Mouse (Mus musculus): Measurements from ENCODE around the gene Fat3. TPM values are rescaled to one million over a fixed set of nuclear protein-coding genes. Genes with fewer than 3 reads are reported as not detected.

Fat3 gene
- total RNA-seq, 2 experiments from 2014 or later, result 31.5 to 33.1 TPM

DNA sequence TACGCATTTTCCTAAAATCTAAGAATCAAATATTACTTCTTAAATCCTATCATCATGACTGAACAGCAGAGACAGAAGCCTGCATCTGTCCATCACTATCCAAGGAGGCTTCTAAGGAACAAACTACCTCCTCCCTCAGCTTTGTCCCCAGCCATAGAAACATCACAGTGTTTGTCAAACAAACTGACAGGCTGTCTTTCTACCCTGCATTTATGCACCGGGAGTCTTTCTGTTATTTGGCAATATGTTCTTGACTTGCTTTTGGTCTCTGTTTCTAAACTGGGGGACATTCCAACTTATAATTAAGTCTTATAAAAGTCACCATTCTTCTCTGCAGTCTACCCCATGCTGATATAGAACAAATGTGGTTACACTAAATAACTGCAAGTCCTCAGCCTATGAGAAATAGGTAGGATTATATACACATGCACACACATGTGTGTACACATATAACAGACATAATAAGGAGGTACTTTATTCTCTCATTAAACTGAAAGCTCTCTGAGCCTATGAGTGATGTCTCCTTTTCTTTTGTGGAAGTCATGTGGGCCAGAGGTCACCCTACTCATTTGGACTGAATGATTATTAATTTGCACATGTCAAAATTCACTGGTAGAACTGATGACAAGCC, 244.4 kb downstream of the Fat3 start:
- DNase-seq (ENCODE audit: low spot score in 2 of 2), result no peak

DNA sequence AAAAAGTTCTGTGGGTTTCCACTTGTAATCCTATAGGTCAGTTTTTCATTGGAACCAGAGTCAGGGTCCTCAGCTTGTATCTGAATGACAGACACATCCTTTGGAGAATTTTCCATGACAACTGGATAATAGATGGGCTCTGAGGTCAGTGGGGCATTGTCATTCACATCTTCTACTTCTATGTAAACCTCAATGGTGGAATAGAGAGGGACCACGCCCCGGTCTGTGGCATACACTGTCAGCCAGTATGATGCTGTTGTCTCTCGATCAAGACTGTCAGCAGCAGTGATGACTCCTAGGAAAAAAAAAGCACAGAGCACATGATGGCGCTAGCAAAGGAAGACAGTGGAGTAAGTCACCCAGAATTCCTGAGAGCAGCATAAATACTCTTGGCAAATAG, 254.3 kb downstream of the Fat3 start:
- no peak for DNase-seq (ENCODE audit: low spot score in 2 of 2)

DNA sequence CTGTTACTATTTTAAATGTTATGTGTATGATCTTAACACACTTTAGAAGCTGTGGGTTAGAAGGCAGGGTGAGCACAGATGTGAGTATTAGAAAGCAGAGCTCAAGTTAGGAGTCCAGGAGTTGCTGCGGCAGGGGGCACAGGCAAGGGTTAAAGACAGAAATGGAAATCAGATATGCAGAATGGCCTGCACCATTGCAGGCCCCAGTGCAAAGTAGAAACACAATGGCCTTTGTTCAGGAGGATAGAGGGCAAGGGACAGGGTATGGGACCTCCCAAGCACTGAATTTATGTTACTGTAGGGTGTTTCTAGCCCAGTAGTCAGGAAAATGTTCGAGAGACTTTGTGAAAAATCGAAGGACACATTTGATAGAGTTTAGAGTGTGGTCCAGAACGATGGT, 269.5 kb downstream of the Fat3 start:
- DNase-seq (ENCODE audit: low spot score in 2 of 2), result no peak

DNA sequence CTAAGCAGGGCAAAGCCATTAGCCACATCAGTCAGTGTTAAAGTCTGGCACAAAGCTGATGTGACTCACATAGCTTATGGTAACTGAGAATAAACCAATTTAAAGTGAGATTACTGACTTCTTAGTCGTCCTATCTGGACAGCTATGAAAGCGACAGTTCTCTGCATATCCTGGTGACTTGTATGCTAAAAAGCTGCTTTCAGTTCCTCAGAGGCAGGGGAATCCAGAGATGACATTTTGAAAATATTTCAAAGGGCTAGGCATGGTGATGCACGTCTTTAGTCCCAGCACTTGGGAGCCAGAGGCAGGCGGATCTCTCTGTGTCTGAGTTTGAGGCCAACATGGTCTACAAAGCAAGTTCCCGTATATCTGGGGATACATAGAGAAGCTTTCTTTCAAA, 272.2 kb downstream of the Fat3 start:
- no peak for DNase-seq (ENCODE audit: low spot score in 2 of 2)

DNA sequence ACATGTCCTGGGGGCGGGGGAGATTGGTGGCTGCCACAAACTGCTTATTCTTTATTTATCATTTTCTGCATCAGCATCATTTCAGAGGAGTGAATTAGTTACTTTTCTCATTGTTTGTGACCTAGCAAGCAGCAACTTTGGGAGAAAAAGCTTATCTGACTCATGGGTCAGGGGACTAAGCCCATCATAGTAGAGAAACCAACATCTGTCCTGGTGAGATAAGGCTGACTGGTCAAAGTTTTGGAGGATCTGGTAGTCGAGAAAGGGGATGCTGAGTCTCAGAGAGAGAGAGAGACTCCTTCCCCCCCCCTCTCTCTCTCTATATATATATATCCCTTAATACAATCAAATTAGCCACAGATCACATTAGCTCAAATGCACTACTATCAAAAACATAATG, 273.7 kb downstream of the Fat3 start:
- DNase-seq (ENCODE audit: low spot score in 2 of 2), result no peak

DNA sequence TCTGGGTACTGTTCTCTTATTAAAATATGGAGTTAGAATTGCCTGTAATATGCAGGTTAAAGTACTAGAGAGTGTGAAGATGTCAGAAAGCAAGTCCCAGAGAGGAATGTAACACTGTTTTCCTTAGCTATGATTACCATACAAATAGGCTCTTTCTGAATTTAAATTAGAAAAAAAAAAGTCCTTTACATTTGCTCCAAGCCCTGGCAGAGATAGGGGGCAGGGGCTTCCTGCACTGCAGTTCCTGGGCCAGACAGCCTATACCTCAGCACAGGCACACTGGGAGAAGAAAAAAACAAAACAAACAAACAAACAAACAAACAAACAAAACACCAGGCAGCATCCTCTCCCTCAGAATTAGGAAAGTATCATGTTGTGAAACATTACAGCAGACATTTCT, 274.5 kb downstream of the Fat3 start:
- no peak for DNase-seq (ENCODE audit: low spot score in 2 of 2)

GRCm38 (mm10) chr9:16221885-16222284, 279.2 kb downstream of the Fat3 start:
- peak in 1 of 2 experiments; percentile 39 for DNase-seq (ENCODE audit: low spot score in 2 of 2)

DNA sequence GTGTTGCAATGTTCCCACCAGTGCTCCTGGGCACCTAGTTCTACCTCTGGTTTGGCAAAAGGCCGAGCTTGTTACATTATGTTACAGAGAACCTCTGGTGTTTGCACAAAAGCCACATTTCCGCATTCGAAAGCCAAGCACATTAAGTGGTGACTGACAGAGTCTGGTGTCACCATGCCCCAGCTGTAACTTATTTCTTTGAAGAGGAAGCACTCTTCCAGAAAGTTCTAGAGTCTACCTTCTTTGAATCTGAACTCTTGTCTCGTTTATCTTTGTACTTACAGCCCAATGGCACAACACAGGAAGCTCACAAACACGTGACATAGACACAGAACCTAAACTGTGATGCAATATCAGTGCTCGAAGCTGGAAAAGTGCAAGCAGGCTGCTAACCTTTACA, 284.9 kb downstream of the Fat3 start:
- peak in 1 of 2 experiments; percentile 12 for DNase-seq (ENCODE audit: low spot score in 2 of 2)

GRCm38 (mm10) chr9:16214731-16215681, 286.1 kb downstream of the Fat3 start:
- DNase-seq (ENCODE audit: low spot score in 2 of 2), result peak in 1 of 2 experiments; percentile 27

GRCm38 (mm10) chr9:16213324-16213723, 287.8 kb downstream of the Fat3 start:
- no peak for DNase-seq (ENCODE audit: low spot score in 2 of 2)

- DNase-seq (ENCODE audit: low spot score in 2 of 2), result no peak
Observed at GRCm38 (mm10) chr9:16212628-16213027, 288.5 kb downstream of the Fat3 start.

- peak in 1 of 2 experiments; percentile 41 for DNase-seq (ENCODE audit: low spot score in 2 of 2)
Observed at GRCm38 (mm10) chr9:16212163-16212562, 288.9 kb downstream of the Fat3 start.

DNA sequence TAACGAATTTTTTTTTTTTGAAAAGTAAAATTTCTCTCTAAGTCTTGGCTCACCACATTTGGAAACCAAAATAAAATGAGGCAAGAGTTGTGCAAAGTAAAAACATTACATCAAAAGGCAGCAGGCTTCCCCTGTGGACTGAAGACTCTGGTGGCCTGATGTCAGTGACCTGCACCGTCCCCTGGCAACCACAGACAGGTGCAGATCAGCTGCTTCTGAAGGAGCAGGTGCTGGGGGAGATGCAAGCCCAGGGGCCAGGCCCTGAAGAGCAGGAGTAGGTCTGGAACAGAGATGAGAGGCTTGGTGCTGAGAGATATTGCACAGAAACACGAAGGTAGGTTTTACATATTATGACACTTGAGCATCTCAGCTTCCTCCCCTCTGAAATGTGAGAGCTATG, 289.6 kb downstream of the Fat3 start:
- no peak for DNase-seq (ENCODE audit: low spot score in 2 of 2)

GRCm38 (mm10) chr9:16202296-16202695, 298.8 kb downstream of the Fat3 start:
- peak in 1 of 2 experiments; percentile 48 for DNase-seq (ENCODE audit: low spot score in 2 of 2)

- peak; percentile 33 to 60 for DNase-seq (ENCODE audit: low spot score in 2 of 2)
Observed at GRCm38 (mm10) chr9:16200948-16201347, 300.1 kb downstream of the Fat3 start.

DNA sequence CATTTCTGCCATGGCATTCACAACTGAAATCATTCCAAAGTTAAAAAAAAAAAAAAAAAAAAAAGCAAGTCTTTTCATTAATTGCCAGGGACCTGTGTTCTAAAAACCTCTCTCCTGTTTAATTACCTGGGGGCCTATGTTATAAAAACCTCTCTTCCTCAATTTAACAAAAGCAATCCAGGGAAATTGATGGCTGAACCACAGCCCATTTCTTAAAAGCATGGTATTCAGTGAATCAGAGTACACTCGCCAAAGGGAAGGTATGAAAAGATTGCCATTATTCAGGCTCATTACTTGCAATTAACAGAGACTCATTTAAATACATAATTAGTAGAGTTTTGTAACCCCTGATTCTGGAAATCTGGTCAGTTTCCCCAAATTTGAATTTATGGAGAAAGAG, 314.6 kb downstream of the Fat3 start:
- DNase-seq (ENCODE audit: low spot score in 2 of 2), result no peak

DNA sequence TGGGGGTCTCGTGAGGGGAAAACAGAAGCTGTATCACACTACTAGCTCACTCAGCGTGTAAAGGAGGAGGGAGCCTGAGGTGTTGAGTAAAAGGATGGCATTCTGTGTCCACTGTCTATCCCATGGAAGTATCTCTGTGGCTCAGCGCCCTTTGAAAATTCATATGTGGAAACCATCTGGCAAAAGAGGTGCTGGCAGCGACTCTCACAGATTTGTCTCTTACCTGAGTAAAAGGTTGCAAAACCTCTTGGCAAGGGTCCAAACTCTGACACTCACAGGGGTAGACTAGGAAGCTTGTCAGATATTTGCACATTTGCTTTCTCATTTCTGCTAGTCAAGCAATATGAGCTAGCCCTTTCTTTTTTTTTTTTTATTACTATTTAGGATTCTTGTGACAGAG, 331.8 kb downstream of the Fat3 start:
- DNase-seq (ENCODE audit: low spot score in 2 of 2), result no peak

- no peak for DNase-seq (ENCODE audit: low spot score in 2 of 2)
Observed at GRCm38 (mm10) chr9:16168051-16168450, 333.0 kb downstream of the Fat3 start.

DNA sequence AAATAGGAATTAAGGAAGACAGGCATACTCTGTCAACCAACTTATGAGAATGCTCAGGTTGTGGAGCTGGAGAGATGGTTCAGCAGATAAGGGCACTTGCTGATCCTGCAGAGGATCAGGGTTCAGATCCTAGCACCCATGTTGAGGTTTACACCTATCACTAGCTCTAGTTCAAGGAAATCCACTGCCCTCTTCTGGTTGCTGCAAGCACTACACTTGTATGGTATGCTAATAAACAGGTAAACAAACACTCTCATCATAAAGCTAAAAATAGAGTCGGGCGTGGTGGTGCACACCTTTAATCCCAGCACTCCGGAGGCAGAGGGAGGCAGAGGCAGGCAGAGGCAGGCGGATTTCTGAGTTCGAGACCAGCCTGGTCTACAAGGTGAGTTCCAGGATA, 341.7 kb downstream of the Fat3 start:
- no peak for DNase-seq (ENCODE audit: low spot score in 2 of 2)

DNA sequence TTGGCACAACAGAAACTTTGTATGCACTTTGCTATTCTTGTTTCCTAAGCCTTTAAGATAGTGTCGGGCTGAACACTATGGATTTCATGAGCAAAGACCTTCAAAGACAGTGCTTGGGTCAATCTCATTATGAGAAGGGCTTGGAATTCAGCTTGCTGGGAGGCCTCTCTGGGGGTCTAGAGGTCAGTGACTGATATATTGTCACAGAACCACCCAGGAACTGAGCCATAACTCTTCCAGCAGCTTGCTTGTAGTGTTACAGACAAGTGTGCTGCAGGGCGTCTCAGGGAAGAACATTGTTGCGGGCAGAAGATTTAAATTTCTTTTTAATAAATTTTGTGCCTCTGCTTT, 347.5 kb downstream of the Fat3 start:
- DNase-seq (ENCODE audit: low spot score in 2 of 2), result no peak

DNA sequence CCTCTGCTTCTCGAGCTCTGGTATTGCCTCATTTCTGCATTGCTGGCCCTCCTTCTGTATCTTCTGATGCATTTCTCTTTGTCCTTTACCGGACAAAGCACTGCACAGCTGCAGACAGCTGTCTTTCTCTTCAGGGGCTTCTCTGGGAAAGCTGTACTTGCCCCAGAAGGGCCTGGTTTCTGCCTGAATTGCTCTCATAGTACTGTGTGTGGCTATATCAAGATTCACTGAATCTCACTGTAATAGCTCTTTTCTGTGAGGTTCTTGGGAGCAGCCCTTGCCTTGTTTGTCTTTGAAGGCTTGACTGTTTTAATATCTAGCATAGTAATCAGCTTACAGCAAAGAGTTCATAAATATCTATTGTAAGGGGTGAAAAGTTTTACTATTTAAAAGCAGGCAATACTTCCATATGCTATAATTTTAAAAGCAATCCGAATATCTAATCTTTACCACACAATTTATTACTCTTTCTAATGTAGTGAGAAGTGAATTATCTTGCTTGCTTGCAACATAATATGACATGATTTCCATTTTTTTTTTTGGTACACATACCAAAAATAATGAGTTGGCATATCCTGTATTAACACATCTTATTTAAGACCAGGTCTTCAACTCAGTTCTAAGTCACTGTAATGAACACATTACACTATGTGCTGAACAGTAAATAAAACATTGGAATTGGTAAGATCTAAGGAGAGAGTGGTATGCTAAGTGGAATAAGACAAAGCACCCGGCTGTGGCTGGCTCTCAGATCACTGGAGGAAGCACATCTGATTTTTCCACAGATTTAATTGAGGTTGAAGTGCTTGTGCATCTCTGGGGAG, 348.1 kb downstream of the Fat3 start:
- DNase-seq (ENCODE audit: low spot score in 2 of 2), result no peak

DNA sequence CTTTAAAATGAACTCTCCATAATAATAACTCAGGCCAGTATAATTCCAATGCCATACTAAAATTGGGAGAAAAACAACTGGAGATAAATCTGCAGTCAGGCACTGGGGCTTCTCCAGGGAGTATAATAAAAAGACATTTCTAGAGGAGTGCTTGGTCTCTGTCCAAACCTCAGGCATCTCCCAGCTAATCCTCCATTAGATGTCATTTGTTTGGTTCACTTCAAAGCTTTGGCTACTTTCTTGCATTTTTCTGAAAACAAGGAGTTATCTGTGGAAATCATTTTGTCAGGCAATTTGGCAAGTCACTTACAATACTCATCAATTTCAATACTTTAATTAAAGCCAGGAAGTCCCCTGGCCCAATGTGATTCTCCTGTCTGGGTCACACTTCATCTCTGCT, 351.0 kb downstream of the Fat3 start:
- no peak for DNase-seq (ENCODE audit: low spot score in 2 of 2)

All from layer of hippocampus, adult 18-20 months (tissue).